Mouse (Mus musculus): Measurements from ENCODE around the gene Gm28047. TPM values are rescaled to one million over a fixed set of nuclear protein-coding genes. Genes with fewer than 3 reads are reported as not detected.
"Not testable (repeated sequence)": the region's sequence is repeated elsewhere in the genome, so short reads cannot be mapped to it uniquely, and the experiment has no call there.

Gene Gm28047
- polyA plus RNA-seq, 1 experiment = not detected

DNA sequence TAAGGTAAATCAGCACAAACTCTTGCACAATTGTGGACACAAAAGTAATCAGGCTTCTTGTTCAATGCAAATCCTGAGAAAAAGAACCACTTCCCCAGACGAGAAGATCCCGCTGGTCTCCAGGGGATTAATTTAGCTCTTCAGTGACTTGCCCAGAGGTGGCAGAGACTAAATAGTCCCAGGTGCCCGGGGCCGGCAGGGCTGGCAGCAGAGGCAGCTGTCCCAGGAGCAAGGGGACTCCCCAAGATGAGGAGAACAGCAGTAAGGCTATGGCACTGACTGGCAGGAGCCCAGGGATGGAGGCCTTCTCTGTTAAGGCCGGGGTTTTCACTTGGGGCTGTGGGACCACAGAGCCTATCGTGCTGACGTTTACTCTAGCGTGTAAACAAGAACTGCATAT, 39.0 kb upstream of the Gm28047 start:
- no peak for TF ChIP-seq CTCF (IDR thresholded peaks at IDR 0.05; ENCODE audit: insufficient read depth, low read depth, low read length)
- TF ChIP-seq POLR2A (IDR thresholded peaks at IDR 0.05; ENCODE audit: insufficient read depth, low read depth, low read length) = no peak
- WGBS = 72% methylated on average over 8 of the region's 8 CpGs
- H3K4me1 ChIP-seq (ENCODE audit: control insufficient read depth, insufficient read depth, low read length) = peaks cover 9% of the 10 kb centered on the region
- H3K27ac ChIP-seq (ENCODE audit: insufficient read depth, low read depth, low read length) = no peak overlapping the region
- no peak overlapping the region for H3K4me3 ChIP-seq (ENCODE audit: insufficient read depth, low read depth, low read length)

DNA sequence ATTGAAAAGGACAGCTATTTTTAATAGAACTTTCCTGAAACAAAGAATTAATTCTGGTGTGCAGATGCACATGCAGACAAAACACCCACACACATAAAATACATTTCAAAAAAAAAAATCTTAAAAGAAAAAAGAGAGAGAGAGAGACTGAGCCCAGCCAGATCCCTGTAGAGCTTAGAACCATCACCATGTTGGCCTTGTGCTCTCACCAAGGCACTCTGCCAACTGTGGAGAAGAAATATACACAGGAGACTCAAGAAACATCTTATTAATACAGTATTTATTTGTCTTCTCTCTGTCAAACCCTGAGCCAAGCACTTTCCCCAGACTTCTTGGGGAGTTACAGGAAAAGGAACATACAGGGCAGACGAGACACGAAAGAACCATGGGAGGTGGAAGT, 37.7 kb upstream of the Gm28047 start:
- not testable (repeated sequence) for H3K4me1 ChIP-seq (ENCODE audit: control insufficient read depth, insufficient read depth, low read length); H3K4me3 ChIP-seq (ENCODE audit: insufficient read depth, low read depth, low read length); H3K27ac ChIP-seq (ENCODE audit: insufficient read depth, low read depth, low read length)
- 14% methylated on average over 2 of the region's 2 CpGs for WGBS

DNA sequence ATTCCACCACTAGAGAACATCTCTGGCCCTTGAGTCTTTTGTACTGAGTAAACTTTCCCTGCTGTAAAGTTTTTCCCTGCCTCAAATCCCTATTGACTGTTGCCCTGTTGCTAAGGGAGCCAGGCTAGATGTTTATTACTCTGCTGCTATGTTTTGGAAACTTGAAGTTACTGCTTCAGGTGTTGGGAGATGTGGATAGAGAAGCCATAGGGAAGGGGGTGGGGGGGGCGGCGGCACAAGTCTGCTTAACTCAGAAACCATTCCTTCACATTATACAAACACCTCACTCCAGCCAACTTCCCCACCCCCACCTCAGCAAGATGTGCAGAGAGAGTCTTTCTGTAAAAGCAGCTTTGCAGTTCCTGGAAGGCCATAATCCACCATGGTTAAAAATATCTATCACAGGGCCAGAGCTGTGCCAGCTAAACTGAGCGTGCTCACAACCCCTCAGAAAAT, 33.1 kb upstream of the Gm28047 start:
- TF ChIP-seq CTCF (IDR thresholded peaks at IDR 0.05; ENCODE audit: insufficient read depth, low read depth, low read length) (no peak), POLR2A (IDR thresholded peaks at IDR 0.05; ENCODE audit: insufficient read depth, low read depth, low read length) (no peak)
- H3K27ac ChIP-seq (ENCODE audit: insufficient read depth, low read depth, low read length) = no peak overlapping the region
- no peak overlapping the region for H3K4me3 ChIP-seq (ENCODE audit: insufficient read depth, low read depth, low read length)
- peaks cover 4% of the 10 kb centered on the region for H3K4me1 ChIP-seq (ENCODE audit: control insufficient read depth, insufficient read depth, low read length)
- WGBS = 48% methylated on average over 3 of the region's 3 CpGs

GRCm38 (mm10) chr15:102656658-102657057, 31.8 kb upstream of the Gm28047 start:
- H3K4me1 ChIP-seq (ENCODE audit: control insufficient read depth, insufficient read depth, low read length) = peaks cover 4% of the 10 kb centered on the region
- no peak overlapping the region for H3K4me3 ChIP-seq (ENCODE audit: insufficient read depth, low read depth, low read length)
- no peak overlapping the region for H3K27ac ChIP-seq (ENCODE audit: insufficient read depth, low read depth, low read length)
- TF ChIP-seq CTCF (IDR thresholded peaks at IDR 0.05; ENCODE audit: insufficient read depth, low read depth, low read length) (no peak), POLR2A (IDR thresholded peaks at IDR 0.05; ENCODE audit: insufficient read depth, low read depth, low read length) (no peak)
- WGBS = 30% methylated on average over 4 of the region's 4 CpGs

DNA sequence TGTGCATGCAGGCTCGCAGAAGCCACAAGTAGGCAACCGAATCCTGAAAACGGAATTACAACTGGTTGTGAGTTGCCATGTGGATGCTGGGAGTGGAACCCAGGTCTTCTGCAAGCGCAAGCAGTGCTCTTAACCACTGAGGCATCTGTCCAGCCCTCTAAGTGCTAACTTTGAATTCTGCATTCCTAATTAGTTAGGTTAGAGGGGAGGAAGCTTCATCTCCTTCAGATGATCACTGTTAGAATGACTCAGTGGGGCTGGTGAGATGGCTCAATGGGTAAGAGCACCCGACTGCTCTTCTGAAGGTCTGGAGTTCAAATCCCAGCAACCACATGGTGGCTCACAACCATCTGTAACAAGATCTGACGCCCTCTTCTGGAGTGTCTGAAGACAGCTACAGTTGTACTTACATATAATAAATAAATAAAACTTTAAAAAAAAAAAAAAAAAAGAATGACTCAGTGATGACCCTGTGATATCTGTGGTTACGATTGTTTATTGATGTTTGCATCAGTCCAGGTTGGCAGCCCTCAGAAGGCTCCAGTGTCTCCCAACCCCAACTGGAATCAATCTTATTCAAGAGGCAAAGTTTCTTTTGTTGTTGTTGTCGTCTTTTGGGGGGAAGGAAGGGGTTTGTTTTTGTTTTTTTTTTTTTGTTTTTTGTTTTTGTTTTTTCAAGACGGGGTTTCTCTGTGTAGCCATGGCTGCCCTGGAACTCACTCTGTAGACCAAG, 27.2 kb upstream of the Gm28047 start:
- H3K4me3 ChIP-seq (ENCODE audit: insufficient read depth, low read depth, low read length); H3K4me1 ChIP-seq (ENCODE audit: control insufficient read depth, insufficient read depth, low read length); H3K27ac ChIP-seq (ENCODE audit: insufficient read depth, low read depth, low read length): not testable (repeated sequence)
- WGBS = 86% methylated on average over 9 of the region's 9 CpGs

- Histone ChIP-seq H3K4me1 (ENCODE audit: control insufficient read depth, insufficient read depth, low read length) (no peaks in the 10 kb centered on the region), H3K4me3 (ENCODE audit: insufficient read depth, low read depth, low read length) (no peak overlapping the region), H3K27ac (ENCODE audit: insufficient read depth, low read depth, low read length) (no peak overlapping the region)
- 89% methylated on average over 3 of the region's 3 CpGs for WGBS
- TF ChIP-seq CTCF (IDR thresholded peaks at IDR 0.05; ENCODE audit: insufficient read depth, low read depth, low read length) (no peak), POLR2A (IDR thresholded peaks at IDR 0.05; ENCODE audit: insufficient read depth, low read depth, low read length) (no peak)
These were observed 26.2 kb upstream of the Gm28047 start for GRCm38 (mm10) chr15:102651107-102651506.

DNA sequence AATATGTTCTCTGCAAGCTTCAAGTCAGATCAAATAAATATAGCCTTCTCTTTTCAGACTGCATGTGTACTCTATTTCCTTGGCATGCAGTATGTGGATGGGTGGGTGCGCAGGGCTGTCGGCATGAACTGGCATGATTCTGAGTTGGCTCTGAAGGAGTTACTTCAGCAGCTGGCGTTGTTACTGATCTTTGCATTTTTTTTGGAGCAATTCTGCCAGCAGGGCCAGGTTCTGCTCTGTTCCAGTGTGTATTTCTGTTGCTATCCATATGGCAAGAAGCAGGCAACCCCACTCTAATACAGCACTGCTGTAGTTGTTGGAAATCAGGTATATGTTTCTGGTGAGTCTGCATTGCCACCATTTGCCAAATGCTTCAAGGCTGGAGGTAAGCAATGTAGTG, 10.9 kb upstream of the Gm28047 start:
- WGBS = 30% methylated on average over 3 of the region's 3 CpGs
- TF ChIP-seq CTCF (IDR thresholded peaks at IDR 0.05; ENCODE audit: insufficient read depth, low read depth, low read length) (no peak), POLR2A (IDR thresholded peaks at IDR 0.05; ENCODE audit: insufficient read depth, low read depth, low read length) (no peak)
- Histone ChIP-seq H3K4me3 (ENCODE audit: insufficient read depth, low read depth, low read length) (no peak overlapping the region), H3K27ac (ENCODE audit: insufficient read depth, low read depth, low read length) (no peak overlapping the region), H3K4me1 (ENCODE audit: control insufficient read depth, insufficient read depth, low read length) (no peaks in the 10 kb centered on the region)

GRCm38 (mm10) chr15:102634684-102635083, 9.8 kb upstream of the Gm28047 start:
- TF ChIP-seq CTCF (IDR thresholded peaks at IDR 0.05; ENCODE audit: insufficient read depth, low read depth, low read length) = no peak
- TF ChIP-seq POLR2A (IDR thresholded peaks at IDR 0.05; ENCODE audit: insufficient read depth, low read depth, low read length) = no peak
- Histone ChIP-seq H3K4me1 (ENCODE audit: control insufficient read depth, insufficient read depth, low read length) (no peaks in the 10 kb centered on the region), H3K27ac (ENCODE audit: insufficient read depth, low read depth, low read length) (no peak overlapping the region), H3K4me3 (ENCODE audit: insufficient read depth, low read depth, low read length) (no peak overlapping the region)
- WGBS = 90% methylated on average over 8 of the region's 8 CpGs

GRCm38 (mm10) chr15:102625687-102626055, 804 bp upstream of the Gm28047 start:
- H3K4me1 ChIP-seq (ENCODE audit: control insufficient read depth, insufficient read depth, low read length) = peaks cover 3% of the 10 kb centered on the region; the same call in 1 of the 2 replicates
- under 1% methylated on average over 18 of the region's 18 CpGs for WGBS
- TF ChIP-seq POLR2A (IDR thresholded peaks at IDR 0.05; ENCODE audit: insufficient read depth, low read depth, low read length) = no peak
- TF ChIP-seq CTCF (IDR thresholded peaks at IDR 0.05; ENCODE audit: insufficient read depth, low read depth, low read length) = no peak
- H3K27ac ChIP-seq (ENCODE audit: insufficient read depth, low read depth, low read length) = peak overlapping the region; percentile 0; the same call in 1 of the 2 replicates
- peak overlapping the region; percentile 86 for H3K4me3 ChIP-seq (ENCODE audit: insufficient read depth, low read depth, low read length)

Measured in olfactory bulb, adult 2 months (tissue).